Mouse (Mus musculus): ENCODE data around the gene P4htm.

DNA sequence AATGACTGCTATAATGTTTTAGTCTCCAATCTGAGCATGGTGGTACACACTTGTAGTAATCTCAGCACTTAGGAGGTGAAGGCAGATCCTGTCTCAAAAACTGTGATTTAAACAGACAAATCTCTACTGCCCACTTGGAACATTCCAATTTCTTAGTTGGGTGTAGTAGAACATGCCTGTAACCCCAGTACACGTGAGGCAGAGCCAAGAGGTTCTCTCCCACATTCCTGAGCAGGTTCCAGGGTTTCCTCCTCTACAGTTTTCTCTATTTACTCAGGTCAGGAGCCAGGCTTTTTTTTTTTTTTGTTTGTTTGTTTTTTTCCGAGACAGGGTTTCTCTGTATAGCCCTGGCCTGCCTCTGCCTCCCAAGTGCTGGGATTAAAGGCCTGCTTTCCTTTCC is 2.5 kb upstream of the P4htm start:
- TF ChIP-seq ZC3H11A (IDR thresholded peaks at IDR 0.05; ENCODE audit: borderline replicate concordance, low read depth, low read length) (no peak), MAFK (IDR thresholded peaks at IDR 0.05; ENCODE audit: insufficient read depth, low read depth, low read length) (no peak), CHD2 (IDR thresholded peaks at IDR 0.05; ENCODE audit: low read depth, low read length) (no peak), ZNF384 (IDR thresholded peaks at IDR 0.05; ENCODE audit: low read depth, low read length) (no peak)
